Mouse (Mus musculus): ENCODE measurements around the gene Ski. TPM values are rescaled to one million over a fixed set of nuclear protein-coding genes. Genes with fewer than 3 reads are reported as not detected.

Gene Ski
- polyA plus RNA-seq, 1 experiment from 2014 or later, result 15.1 TPM

DNA sequence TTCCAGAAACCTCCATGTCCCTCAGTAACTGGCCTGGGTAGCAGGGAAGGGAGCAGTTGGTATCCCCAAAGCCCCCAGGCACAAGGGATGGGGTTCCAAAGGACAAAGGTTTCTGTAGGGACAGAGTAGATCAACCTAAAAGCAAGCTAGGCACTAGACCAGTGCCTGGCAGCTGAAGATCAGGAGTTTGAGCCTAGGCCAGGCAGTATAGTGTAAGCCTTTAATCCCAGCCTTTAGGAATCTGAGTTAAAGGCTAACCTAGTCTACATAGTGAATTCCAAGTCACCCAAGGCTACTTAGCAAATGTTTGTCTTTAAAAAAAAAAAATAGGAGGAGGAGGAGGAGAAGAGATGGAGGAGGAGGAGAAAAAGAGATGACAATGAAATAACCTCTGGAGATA lies 33.6 kb downstream of the Ski start:
- no peak for ATAC-seq (ENCODE audit: low FRiP score)
- Histone ChIP-seq H3K27ac (no peak overlapping the region), H3K4me3 (replicated peaks; ENCODE audit: low read length) (no peak overlapping the region), H3K9ac (no peak overlapping the region), H3K4me2 (replicated peaks) (no peak overlapping the region), H3K9me3 (ENCODE audit: control insufficient read depth, low read length) (no peaks in the 10 kb centered on the region), H3K4me1 (replicated peaks; ENCODE audit: control insufficient read depth, insufficient read depth, low read length) (peaks cover 42% of the 10 kb centered on the region), H3K27me3 (ENCODE audit: control insufficient read depth, insufficient read depth, low read length) (no peaks in the 10 kb centered on the region), H3K36me3 (replicated peaks; ENCODE audit: control insufficient read depth, insufficient read depth) (no peaks in the 10 kb centered on the region)
- DNase-seq (ENCODE audit: low spot score), result no peak

DNA sequence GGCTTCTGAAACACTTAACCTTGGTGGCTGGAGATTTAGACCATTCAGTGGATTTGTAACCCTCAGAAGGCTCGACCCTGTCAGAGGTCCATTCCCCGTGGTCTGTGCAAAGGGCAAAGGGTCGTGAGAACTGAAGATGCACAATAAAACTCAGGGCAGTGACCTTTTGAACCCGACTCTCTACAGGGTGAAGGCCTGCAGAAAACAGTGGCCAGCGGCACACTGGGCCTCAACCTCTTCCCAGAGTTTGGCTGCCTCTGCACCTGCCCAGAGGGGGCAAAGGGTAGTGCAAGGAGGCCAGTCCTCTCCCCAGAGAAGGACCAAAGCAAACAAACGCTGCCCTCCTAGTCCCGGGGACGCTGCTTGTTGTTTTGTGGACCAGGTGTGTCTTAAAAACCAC lies 34.1 kb downstream of the Ski start:
- H3K36me3 ChIP-seq (replicated peaks; ENCODE audit: control insufficient read depth, insufficient read depth), result no peaks in the 10 kb centered on the region
- H3K27ac ChIP-seq, result no peak overlapping the region
- 4% methylated on average over 8 of the region's 8 CpGs for WGBS
- no peak overlapping the region for H3K9ac ChIP-seq
- DNase-seq (ENCODE audit: low spot score) (no peak), ATAC-seq (ENCODE audit: low FRiP score) (no peak)
- no peak overlapping the region for H3K4me3 ChIP-seq (replicated peaks; ENCODE audit: low read length)
- H3K27me3 ChIP-seq (ENCODE audit: control insufficient read depth, insufficient read depth, low read length), result no peaks in the 10 kb centered on the region
- H3K4me2 ChIP-seq (replicated peaks), result no peak overlapping the region
- H3K9me3 ChIP-seq (ENCODE audit: control insufficient read depth, low read length), result no peaks in the 10 kb centered on the region
- H3K4me1 ChIP-seq (replicated peaks; ENCODE audit: control insufficient read depth, insufficient read depth, low read length), result peaks cover 42% of the 10 kb centered on the region

DNA sequence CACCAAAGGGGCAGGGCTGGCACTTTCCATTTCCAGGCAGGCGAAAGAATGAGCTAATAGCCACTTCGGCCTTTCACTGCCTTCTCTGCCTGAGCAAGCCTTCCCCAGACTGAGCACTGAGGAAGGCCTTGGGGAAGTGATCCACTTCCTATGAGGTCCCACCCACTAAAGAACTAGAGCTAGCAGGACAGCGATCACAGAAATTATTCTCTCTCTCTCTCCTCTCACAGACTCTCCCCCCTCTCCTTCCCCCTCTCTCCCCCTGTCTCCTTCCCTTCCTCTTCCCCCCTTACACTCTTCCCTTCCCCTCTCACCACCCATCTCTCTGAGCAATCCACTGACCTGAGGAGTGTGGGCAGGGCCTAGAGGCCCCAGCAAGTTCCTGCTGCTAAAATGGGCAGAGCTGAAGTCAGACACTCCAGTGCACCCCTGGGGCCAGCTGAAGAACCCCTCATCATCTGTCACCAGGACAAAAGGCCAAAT lies 35.2 kb downstream of the Ski start:
- Histone ChIP-seq H3K9ac (no peak overlapping the region), H3K9me3 (ENCODE audit: control insufficient read depth, low read length) (no peaks in the 10 kb centered on the region), H3K4me1 (replicated peaks; ENCODE audit: control insufficient read depth, insufficient read depth, low read length) (peaks cover 42% of the 10 kb centered on the region), H3K27me3 (ENCODE audit: control insufficient read depth, insufficient read depth, low read length) (no peaks in the 10 kb centered on the region), H3K4me3 (replicated peaks; ENCODE audit: low read length) (no peak overlapping the region), H3K4me2 (replicated peaks) (no peak overlapping the region), H3K27ac (no peak overlapping the region), H3K36me3 (replicated peaks; ENCODE audit: control insufficient read depth, insufficient read depth) (no peaks in the 10 kb centered on the region)
- ATAC-seq (ENCODE audit: low FRiP score) (no peak), DNase-seq (ENCODE audit: low spot score) (no peak)
- 47% methylated on average over 3 of the region's 3 CpGs for WGBS

DNA sequence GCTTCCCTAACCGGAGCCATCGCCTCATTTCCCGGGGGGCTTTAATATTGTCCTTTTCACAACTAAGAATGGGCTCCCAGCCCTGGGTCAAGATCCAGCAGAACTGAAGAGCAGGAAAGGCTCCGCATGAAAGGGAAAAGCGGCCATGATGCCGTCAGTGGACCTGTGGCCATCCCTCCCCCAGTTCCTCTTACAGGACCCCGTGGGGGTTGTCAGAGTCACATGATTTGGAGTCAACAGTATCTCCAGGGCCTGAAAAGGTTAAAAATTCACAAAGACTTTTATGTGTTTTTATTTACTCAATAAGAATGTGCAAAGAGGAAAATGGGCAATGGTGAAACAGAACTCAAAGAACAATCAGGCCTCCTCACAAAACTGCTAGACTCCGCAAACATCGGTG lies 36.5 kb downstream of the Ski start:
- 85% methylated on average over 9 of the region's 9 CpGs for WGBS
- H3K4me3 ChIP-seq (replicated peaks; ENCODE audit: low read length), result no peak overlapping the region
- ATAC-seq (ENCODE audit: low FRiP score) (no peak), DNase-seq (ENCODE audit: low spot score) (no peak)
- H3K27ac ChIP-seq, result no peak overlapping the region
- no peaks in the 10 kb centered on the region for H3K36me3 ChIP-seq (replicated peaks; ENCODE audit: control insufficient read depth, insufficient read depth)
- H3K4me2 ChIP-seq (replicated peaks), result no peak overlapping the region
- no peaks in the 10 kb centered on the region for H3K9me3 ChIP-seq (ENCODE audit: control insufficient read depth, low read length)
- H3K9ac ChIP-seq, result no peak overlapping the region
- no peaks in the 10 kb centered on the region for H3K27me3 ChIP-seq (ENCODE audit: control insufficient read depth, insufficient read depth, low read length)
- H3K4me1 ChIP-seq (replicated peaks; ENCODE audit: control insufficient read depth, insufficient read depth, low read length), result peaks cover 40% of the 10 kb centered on the region

DNA sequence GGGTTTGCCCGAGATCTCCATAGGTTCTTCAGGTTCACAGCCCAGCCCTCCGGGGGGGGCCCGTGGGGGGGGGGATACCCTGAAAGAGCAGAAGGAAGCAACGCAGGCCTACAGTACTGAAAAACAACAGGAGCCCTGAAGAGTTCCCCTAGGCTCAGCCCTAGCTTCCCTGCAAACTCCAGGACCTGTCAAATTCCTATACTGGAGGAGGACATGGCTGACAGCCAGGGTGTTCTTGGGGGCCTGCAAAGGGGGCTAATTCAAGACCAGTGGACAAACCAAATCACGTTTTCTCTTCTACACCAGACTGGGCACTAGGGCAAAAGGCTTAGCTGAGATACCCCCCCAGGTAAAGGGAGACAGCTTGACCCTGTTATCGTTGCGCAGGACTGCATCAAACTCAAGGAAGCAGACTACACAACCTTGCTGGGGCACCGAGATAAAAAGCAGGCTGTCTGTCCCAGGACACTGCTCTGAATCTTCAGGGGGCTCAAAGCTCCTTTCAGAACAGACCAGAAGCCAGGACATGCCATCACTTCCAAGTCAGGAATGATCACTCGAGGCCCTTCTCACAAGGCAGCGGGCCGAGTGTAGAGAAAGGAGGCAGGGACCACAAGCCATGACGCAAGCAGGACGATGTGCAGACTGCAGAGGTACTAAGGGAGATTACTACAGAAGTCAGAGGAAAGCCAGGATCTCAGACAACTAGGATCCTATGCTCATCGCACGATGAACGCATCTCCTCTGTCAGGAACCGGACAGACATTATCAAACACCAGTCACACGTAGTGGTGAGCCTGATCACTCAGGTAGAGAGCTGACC lies 37.9 kb downstream of the Ski start:
- DNase-seq (ENCODE audit: low spot score), result no peak
- ATAC-seq (ENCODE audit: low FRiP score), result no peak
- Histone ChIP-seq H3K9me3 (ENCODE audit: control insufficient read depth, low read length) (no peaks in the 10 kb centered on the region), H3K4me2 (replicated peaks) (no peak overlapping the region), H3K27me3 (ENCODE audit: control insufficient read depth, insufficient read depth, low read length) (no peaks in the 10 kb centered on the region), H3K36me3 (replicated peaks; ENCODE audit: control insufficient read depth, insufficient read depth) (no peaks in the 10 kb centered on the region), H3K9ac (no peak overlapping the region), H3K27ac (no peak overlapping the region), H3K4me1 (replicated peaks; ENCODE audit: control insufficient read depth, insufficient read depth, low read length) (peaks cover 30% of the 10 kb centered on the region), H3K4me3 (replicated peaks; ENCODE audit: low read length) (no peak overlapping the region)
- 82% methylated on average over 18 of the region's 18 CpGs for WGBS

DNA sequence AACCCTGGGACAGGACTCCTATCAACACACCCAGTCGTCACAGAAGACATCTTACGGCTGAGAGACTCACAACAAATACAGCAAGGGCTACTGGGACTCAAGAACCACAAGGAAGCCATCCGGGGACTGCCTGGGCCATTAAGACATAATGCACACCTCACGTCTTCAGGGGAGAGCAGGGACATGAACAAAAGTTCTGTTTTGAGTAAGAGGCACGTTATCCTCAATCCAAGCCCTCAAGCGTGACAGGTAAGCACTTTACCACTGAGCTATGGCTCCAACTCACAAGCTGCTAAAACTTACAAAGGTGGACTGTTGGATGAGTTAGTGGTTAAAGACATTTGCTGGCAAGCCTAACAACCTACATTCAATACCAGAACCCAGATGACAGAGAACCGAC lies 39.2 kb downstream of the Ski start:
- Histone ChIP-seq H3K9ac (no peak overlapping the region), H3K4me2 (replicated peaks) (no peak overlapping the region), H3K27ac (no peak overlapping the region), H3K36me3 (replicated peaks; ENCODE audit: control insufficient read depth, insufficient read depth) (no peaks in the 10 kb centered on the region), H3K27me3 (ENCODE audit: control insufficient read depth, insufficient read depth, low read length) (no peaks in the 10 kb centered on the region), H3K4me1 (replicated peaks; ENCODE audit: control insufficient read depth, insufficient read depth, low read length) (peaks cover 35% of the 10 kb centered on the region), H3K4me3 (replicated peaks; ENCODE audit: low read length) (no peak overlapping the region), H3K9me3 (ENCODE audit: control insufficient read depth, low read length) (no peaks in the 10 kb centered on the region)
- DNase-seq (ENCODE audit: low spot score) (no peak), ATAC-seq (ENCODE audit: low FRiP score) (no peak)
- WGBS, result 89% methylated on average over 7 of the region's 7 CpGs

DNA sequence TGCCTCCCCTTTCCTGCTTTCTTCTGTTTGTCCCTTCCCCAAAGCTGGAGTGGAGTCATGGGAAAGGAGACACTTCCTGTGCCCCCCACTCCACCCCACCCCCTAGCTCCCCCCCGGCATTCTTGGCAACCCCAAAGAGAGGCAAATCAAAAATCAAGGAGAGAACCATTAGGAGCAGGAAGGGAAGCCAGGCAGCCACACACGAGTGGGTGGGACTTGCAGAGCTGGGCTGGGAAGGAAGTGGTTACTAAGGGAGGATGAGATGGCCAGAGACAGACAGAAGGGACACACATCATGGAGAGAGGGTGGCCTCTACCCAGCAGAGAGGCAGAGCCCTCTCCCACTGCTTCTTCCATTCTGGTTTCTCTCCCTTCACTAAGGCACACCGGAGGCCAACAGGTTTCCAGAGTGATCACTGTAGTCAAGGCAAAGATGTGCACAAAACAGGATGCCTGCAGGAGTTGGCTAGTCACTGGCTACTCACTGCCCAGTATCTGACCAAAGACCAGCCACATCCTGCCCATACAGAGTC lies 43.3 kb downstream of the Ski start:
- 20% methylated on average over 3 of the region's 3 CpGs for WGBS
- Histone ChIP-seq H3K4me1 (replicated peaks; ENCODE audit: control insufficient read depth, insufficient read depth, low read length) (peaks cover 48% of the 10 kb centered on the region), H3K36me3 (replicated peaks; ENCODE audit: control insufficient read depth, insufficient read depth) (no peaks in the 10 kb centered on the region), H3K27ac (peak overlapping the region; percentile 68), H3K9me3 (ENCODE audit: control insufficient read depth, low read length) (no peaks in the 10 kb centered on the region), H3K9ac (no peak overlapping the region), H3K27me3 (ENCODE audit: control insufficient read depth, insufficient read depth, low read length) (no peaks in the 10 kb centered on the region), H3K4me3 (replicated peaks; ENCODE audit: low read length) (no peak overlapping the region), H3K4me2 (replicated peaks) (peak overlapping the region; percentile 31; the same call in 1 of the 2 replicates)
- DNase-seq (ENCODE audit: low spot score), result no peak
- ATAC-seq (ENCODE audit: low FRiP score), result no peak

DNA sequence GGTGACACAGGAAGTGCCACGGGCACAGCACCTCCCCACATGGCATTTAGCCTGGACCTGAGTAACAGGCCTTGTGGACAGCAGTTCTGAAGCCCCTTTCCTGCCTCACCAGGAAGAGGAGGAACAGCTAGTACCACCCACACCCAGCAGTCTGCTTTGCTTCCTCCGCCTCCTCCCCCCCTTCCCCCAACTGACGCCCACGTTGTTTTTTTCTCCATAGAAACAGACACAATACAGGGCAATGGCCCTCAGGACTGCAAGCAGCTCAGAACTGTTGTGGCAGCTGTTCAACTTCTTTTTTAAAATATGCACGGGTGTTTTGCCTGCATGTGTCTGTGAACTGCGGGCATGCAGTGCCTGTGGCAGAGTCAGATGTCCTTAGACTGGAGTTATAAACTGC lies 44.1 kb downstream of the Ski start:
- ATAC-seq (ENCODE audit: low FRiP score) (peak; percentile 36; the same call in 1 of the 2 replicates), DNase-seq (ENCODE audit: low spot score) (no peak)
- Histone ChIP-seq H3K4me2 (replicated peaks) (peak overlapping the region; percentile 31), H3K27me3 (ENCODE audit: control insufficient read depth, insufficient read depth, low read length) (no peaks in the 10 kb centered on the region), H3K4me1 (replicated peaks; ENCODE audit: control insufficient read depth, insufficient read depth, low read length) (peaks cover 56% of the 10 kb centered on the region), H3K9me3 (ENCODE audit: control insufficient read depth, low read length) (no peaks in the 10 kb centered on the region), H3K4me3 (replicated peaks; ENCODE audit: low read length) (no peak overlapping the region), H3K36me3 (replicated peaks; ENCODE audit: control insufficient read depth, insufficient read depth) (no peaks in the 10 kb centered on the region), H3K9ac (peak overlapping the region; percentile 1; the same call in 1 of the 2 replicates), H3K27ac (peak overlapping the region; percentile 68)
- WGBS, result 5% methylated on average over 6 of the region's 6 CpGs

DNA sequence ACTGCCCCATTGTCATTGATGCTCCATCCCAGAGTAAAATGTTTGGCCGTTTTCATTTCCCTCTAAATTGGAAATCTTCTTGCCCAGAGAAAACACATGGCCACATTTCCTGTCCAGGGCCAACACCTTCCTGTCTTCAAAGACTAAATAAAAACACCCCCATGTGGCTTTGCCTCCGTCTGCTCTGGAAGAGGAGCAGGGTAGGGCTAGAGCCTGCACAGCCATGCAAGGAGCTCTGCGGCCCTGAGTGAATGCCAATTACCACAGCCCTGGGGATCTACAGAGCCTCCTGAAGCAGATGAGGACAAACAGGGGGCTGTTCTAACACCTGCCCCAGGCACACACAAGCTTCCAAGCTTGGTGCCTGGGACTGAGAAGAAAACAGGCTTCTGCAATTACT lies 46.2 kb downstream of the Ski start:
- Histone ChIP-seq H3K4me2 (replicated peaks) (no peak overlapping the region), H3K27ac (no peak overlapping the region), H3K9me3 (ENCODE audit: control insufficient read depth, low read length) (no peaks in the 10 kb centered on the region), H3K9ac (no peak overlapping the region), H3K4me3 (replicated peaks; ENCODE audit: low read length) (no peak overlapping the region), H3K27me3 (ENCODE audit: control insufficient read depth, insufficient read depth, low read length) (no peaks in the 10 kb centered on the region), H3K4me1 (replicated peaks; ENCODE audit: control insufficient read depth, insufficient read depth, low read length) (peaks cover 77% of the 10 kb centered on the region), H3K36me3 (replicated peaks; ENCODE audit: control insufficient read depth, insufficient read depth) (no peaks in the 10 kb centered on the region)
- 38% methylated on average over 3 of the region's 3 CpGs for WGBS
- DNase-seq (ENCODE audit: low spot score) (no peak), ATAC-seq (ENCODE audit: low FRiP score) (no peak)

Measured in hindbrain, embryonic 14.5 days (tissue).